Mouse (Mus musculus): ENCODE data around the gene Unc119.

GRCm38 (mm10) chr11:78360125-78360788 is 17.0 kb downstream of the Unc119 start:
- no peak for TF ChIP-seq ZNF384 (IDR thresholded peaks at IDR 0.05; ENCODE audit: low read depth, low read length)
- peak; percentile 61; the same call in 1 of the 2 replicates for TF ChIP-seq ZC3H11A (IDR thresholded peaks at IDR 0.05; ENCODE audit: borderline replicate concordance, low read depth, low read length)

Data from ES-E14 (cell line).